Mouse (Mus musculus): Measurements from ENCODE around the gene Ctnna2. TPM values are rescaled to one million over a fixed set of nuclear protein-coding genes. Genes with fewer than 3 reads are reported as not detected.

Gene Ctnna2
- polyA plus RNA-seq, 1 experiment from 2014 or later, result not detected

- no peak overlapping the region for H3K4me3 ChIP-seq (ENCODE audit: low read depth, low read length)
- no peaks in the 10 kb centered on the region for H3K9me3 ChIP-seq (ENCODE audit: low read length)
- no peak overlapping the region for H3K4me2 ChIP-seq (ENCODE audit: low read depth, low read length)
- H3K9ac ChIP-seq (replicated peaks), result no peak overlapping the region
- no peak for DNase-seq
- ATAC-seq, result no peak
- H3K4me1 ChIP-seq (ENCODE audit: insufficient read depth), result no peaks in the 10 kb centered on the region
- no peaks in the 10 kb centered on the region for H3K27me3 ChIP-seq (ENCODE audit: insufficient read depth, low read length)
- H3K36me3 ChIP-seq (replicated peaks; ENCODE audit: insufficient read depth, low read length), result no peaks in the 10 kb centered on the region
- TF ChIP-seq CTCF (IDR thresholded peaks at IDR 0.05; ENCODE audit: low read depth), result no peak
- TF ChIP-seq EP300 (IDR thresholded peaks at IDR 0.05; ENCODE audit: low read depth), result no peak
- 82% methylated on average over 3 of the region's 3 CpGs for WGBS (ENCODE audit: insufficient replicate concordance)
- no peak overlapping the region for H3K27ac ChIP-seq (ENCODE audit: low read depth)
Observed at GRCm38 (mm10) chr6:77486658-77487057, 492.8 kb downstream of the Ctnna2 start.

DNA sequence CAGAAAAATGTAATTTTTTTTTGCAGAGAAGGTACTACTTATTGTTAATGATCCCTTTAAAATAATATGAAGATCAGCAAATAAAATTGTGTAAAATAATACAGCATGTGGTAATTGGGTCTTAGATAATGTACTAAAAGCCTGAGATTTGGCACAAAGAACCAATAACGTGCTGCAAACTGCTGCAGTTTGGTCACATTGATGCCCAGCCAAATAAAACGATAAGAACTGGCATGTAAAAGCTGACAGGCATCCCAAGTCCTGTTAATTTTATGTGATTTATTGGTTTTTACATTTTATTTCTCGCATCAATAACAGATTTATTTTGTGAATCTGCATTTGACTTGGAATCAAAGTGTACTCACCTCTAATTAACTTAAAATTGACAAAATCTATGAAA is 497.4 kb downstream of the Ctnna2 start:
- no peak for TF ChIP-seq CTCF (IDR thresholded peaks at IDR 0.05; ENCODE audit: low read depth)
- no peak for TF ChIP-seq EP300 (IDR thresholded peaks at IDR 0.05; ENCODE audit: low read depth)
- ATAC-seq (no peak), DNase-seq (no peak)
- Histone ChIP-seq H3K36me3 (replicated peaks; ENCODE audit: insufficient read depth, low read length) (no peaks in the 10 kb centered on the region), H3K27me3 (ENCODE audit: insufficient read depth, low read length) (no peaks in the 10 kb centered on the region), H3K27ac (ENCODE audit: low read depth) (no peak overlapping the region), H3K4me1 (ENCODE audit: insufficient read depth) (no peaks in the 10 kb centered on the region), H3K4me2 (ENCODE audit: low read depth, low read length) (no peak overlapping the region), H3K9me3 (ENCODE audit: low read length) (no peaks in the 10 kb centered on the region), H3K9ac (replicated peaks) (no peak overlapping the region), H3K4me3 (ENCODE audit: low read depth, low read length) (no peak overlapping the region)
- 68% methylated on average over 3 of the region's 3 CpGs for WGBS (ENCODE audit: insufficient replicate concordance)

- no peak for DNase-seq
- Histone ChIP-seq H3K4me3 (ENCODE audit: low read depth, low read length) (no peak overlapping the region), H3K27ac (ENCODE audit: low read depth) (no peak overlapping the region), H3K36me3 (replicated peaks; ENCODE audit: insufficient read depth, low read length) (no peaks in the 10 kb centered on the region), H3K27me3 (ENCODE audit: insufficient read depth, low read length) (no peaks in the 10 kb centered on the region), H3K9me3 (ENCODE audit: low read length) (no peaks in the 10 kb centered on the region), H3K4me2 (ENCODE audit: low read depth, low read length) (no peak overlapping the region), H3K4me1 (ENCODE audit: insufficient read depth) (no peaks in the 10 kb centered on the region), H3K9ac (replicated peaks) (no peak overlapping the region)
- ATAC-seq, result no peak
- 62% methylated on average over 1 of the region's 1 CpGs for WGBS (ENCODE audit: insufficient replicate concordance)
- TF ChIP-seq CTCF (IDR thresholded peaks at IDR 0.05; ENCODE audit: low read depth) (no peak), EP300 (IDR thresholded peaks at IDR 0.05; ENCODE audit: low read depth) (no peak)
Observed at GRCm38 (mm10) chr6:77475354-77475753, 504.1 kb downstream of the Ctnna2 start.

DNA sequence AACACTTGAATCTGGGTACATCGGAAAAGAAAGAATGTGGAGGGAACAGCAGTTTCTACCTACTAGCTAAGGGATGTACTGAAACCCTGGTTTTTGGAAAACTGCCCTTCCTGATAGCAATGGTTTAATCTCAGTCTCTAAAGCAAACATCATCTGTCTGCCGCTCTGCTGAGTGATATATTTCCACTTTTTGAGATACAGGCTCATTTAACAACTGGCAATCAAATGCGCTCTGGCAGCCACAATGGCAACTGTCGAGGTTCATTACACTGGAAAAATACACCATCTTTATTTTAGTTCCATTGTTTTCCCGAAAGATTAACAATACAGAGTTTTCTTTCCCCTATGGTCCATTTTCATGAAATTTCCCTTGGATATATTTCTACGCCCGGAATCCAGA is 506.2 kb downstream of the Ctnna2 start:
- Histone ChIP-seq H3K4me3 (ENCODE audit: low read depth, low read length) (no peak overlapping the region), H3K27ac (ENCODE audit: low read depth) (no peak overlapping the region), H3K9ac (replicated peaks) (no peak overlapping the region), H3K4me2 (ENCODE audit: low read depth, low read length) (no peak overlapping the region), H3K9me3 (ENCODE audit: low read length) (no peaks in the 10 kb centered on the region), H3K36me3 (replicated peaks; ENCODE audit: insufficient read depth, low read length) (no peaks in the 10 kb centered on the region), H3K4me1 (ENCODE audit: insufficient read depth) (no peaks in the 10 kb centered on the region), H3K27me3 (ENCODE audit: insufficient read depth, low read length) (no peaks in the 10 kb centered on the region)
- ATAC-seq, result no peak
- WGBS (ENCODE audit: insufficient replicate concordance), result 75% methylated on average over 7 of the region's 7 CpGs
- DNase-seq, result no peak
- TF ChIP-seq EP300 (IDR thresholded peaks at IDR 0.05; ENCODE audit: low read depth) (no peak), CTCF (IDR thresholded peaks at IDR 0.05; ENCODE audit: low read depth) (no peak)

DNA sequence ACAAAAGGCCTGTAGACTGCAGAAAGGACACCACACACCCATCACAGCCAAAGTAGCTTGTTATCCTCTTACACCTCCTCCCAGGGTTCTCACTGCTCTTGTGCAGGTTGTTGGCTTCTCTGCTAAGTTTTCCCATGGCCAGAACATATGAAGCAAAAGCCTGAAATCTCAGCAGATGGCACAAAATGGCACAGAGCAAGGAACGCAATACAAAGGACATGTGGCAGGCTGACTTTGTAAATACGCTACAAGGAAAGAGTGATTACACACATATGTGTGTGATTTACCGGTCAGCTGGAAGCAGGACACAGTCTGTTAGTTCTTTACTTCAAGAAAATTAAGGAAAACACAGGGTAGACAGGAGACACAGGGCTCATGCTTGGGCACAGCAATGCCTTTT is 511.4 kb downstream of the Ctnna2 start:
- H3K27me3 ChIP-seq (ENCODE audit: insufficient read depth, low read length), result no peaks in the 10 kb centered on the region
- no peak for DNase-seq
- no peaks in the 10 kb centered on the region for H3K9me3 ChIP-seq (ENCODE audit: low read length)
- H3K27ac ChIP-seq (ENCODE audit: low read depth), result no peak overlapping the region
- WGBS (ENCODE audit: insufficient replicate concordance), result 83% methylated on average over 3 of the region's 3 CpGs
- no peak for ATAC-seq
- no peak overlapping the region for H3K4me3 ChIP-seq (ENCODE audit: low read depth, low read length)
- H3K36me3 ChIP-seq (replicated peaks; ENCODE audit: insufficient read depth, low read length), result no peaks in the 10 kb centered on the region
- no peaks in the 10 kb centered on the region for H3K4me1 ChIP-seq (ENCODE audit: insufficient read depth)
- no peak overlapping the region for H3K4me2 ChIP-seq (ENCODE audit: low read depth, low read length)
- TF ChIP-seq CTCF (IDR thresholded peaks at IDR 0.05; ENCODE audit: low read depth), result no peak
- no peak for TF ChIP-seq EP300 (IDR thresholded peaks at IDR 0.05; ENCODE audit: low read depth)
- no peak overlapping the region for H3K9ac ChIP-seq (replicated peaks)

GRCm38 (mm10) chr6:77462737-77463136 is 516.8 kb downstream of the Ctnna2 start:
- Histone ChIP-seq H3K36me3 (replicated peaks; ENCODE audit: insufficient read depth, low read length) (no peaks in the 10 kb centered on the region), H3K9ac (replicated peaks) (no peak overlapping the region), H3K27me3 (ENCODE audit: insufficient read depth, low read length) (no peaks in the 10 kb centered on the region), H3K4me1 (ENCODE audit: insufficient read depth) (no peaks in the 10 kb centered on the region), H3K4me3 (ENCODE audit: low read depth, low read length) (no peak overlapping the region), H3K27ac (ENCODE audit: low read depth) (no peak overlapping the region), H3K4me2 (ENCODE audit: low read depth, low read length) (no peak overlapping the region), H3K9me3 (ENCODE audit: low read length) (no peaks in the 10 kb centered on the region)
- WGBS (ENCODE audit: insufficient replicate concordance), result 34% methylated on average over 1 of the region's 1 CpGs
- no peak for ATAC-seq
- DNase-seq, result no peak
- TF ChIP-seq CTCF (IDR thresholded peaks at IDR 0.05; ENCODE audit: low read depth) (no peak), EP300 (IDR thresholded peaks at IDR 0.05; ENCODE audit: low read depth) (no peak)

- H3K4me1 ChIP-seq (ENCODE audit: insufficient read depth), result no peaks in the 10 kb centered on the region
- H3K9ac ChIP-seq (replicated peaks), result no peak overlapping the region
- ATAC-seq (no peak), DNase-seq (no peak)
- no peak overlapping the region for H3K27ac ChIP-seq (ENCODE audit: low read depth)
- WGBS (ENCODE audit: insufficient replicate concordance), result 65% methylated on average over 2 of the region's 2 CpGs
- TF ChIP-seq EP300 (IDR thresholded peaks at IDR 0.05; ENCODE audit: low read depth), result no peak
- TF ChIP-seq CTCF (IDR thresholded peaks at IDR 0.05; ENCODE audit: low read depth), result no peak
- no peak overlapping the region for H3K4me2 ChIP-seq (ENCODE audit: low read depth, low read length)
- H3K4me3 ChIP-seq (ENCODE audit: low read depth, low read length), result no peak overlapping the region
- H3K27me3 ChIP-seq (ENCODE audit: insufficient read depth, low read length), result no peaks in the 10 kb centered on the region
- no peaks in the 10 kb centered on the region for H3K9me3 ChIP-seq (ENCODE audit: low read length)
- no peaks in the 10 kb centered on the region for H3K36me3 ChIP-seq (replicated peaks; ENCODE audit: insufficient read depth, low read length)
Observed at GRCm38 (mm10) chr6:77457919-77458318, 521.6 kb downstream of the Ctnna2 start.

Data from liver, postnatal 0 days (tissue).